In the genomic region with DNA sequence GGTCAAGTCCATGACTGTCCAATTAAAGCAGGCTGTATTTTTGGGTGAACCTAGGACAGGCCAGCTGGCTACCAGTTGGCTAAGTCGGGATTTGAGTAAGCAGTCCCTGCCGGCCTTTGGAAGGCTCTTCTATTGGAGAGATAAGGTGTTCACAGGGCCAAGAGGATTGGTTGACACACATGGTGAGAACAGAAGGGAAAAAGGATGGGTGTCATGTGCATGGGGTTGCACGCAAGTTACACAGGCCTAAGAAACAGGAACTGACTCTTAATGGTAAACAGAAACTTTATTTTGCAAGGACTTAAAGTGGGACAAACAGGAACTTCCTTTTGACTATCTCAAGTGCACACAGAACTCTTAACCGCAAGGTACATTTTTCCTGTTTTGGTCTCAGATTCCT, we compare ENCODE assay signal across 19 mouse cellular contexts. TPM values are rescaled to one million over a fixed set of nuclear protein-coding genes. Genes with fewer than 3 reads are reported as not detected.
DNase-seq lines count a peak whose midpoint lies in the region; ATAC-seq and TF ChIP-seq lines count a peak whose summit lies in the region.
"Had no signal": no experiment of that assay in that cellular context is flagged by ENCODE, and none has a peak within 500 bp of the region (broad histone marks: within the 10 kb centered on the region; RNA-seq: fewer than 3 reads in every experiment).

No protein-coding gene starts in this region.

- peak; percentile 73 for DNase-seq in 416B (ENCODE audit: low read depth)
- DNase-seq in B cell, adult 2 months: peak; percentile 51 to 58
- peak; percentile 32 for DNase-seq in induced T-regulatory cell, adult 2 months (ENCODE audit: low read depth)
- DNase-seq in left cerebral cortex, postnatal 36 days (ENCODE audit: low spot score in 2 of 2): no peak
- no peak for DNase-seq in right cerebral cortex, adult 18-20 months
- no peak for DNase-seq in stomach, postnatal 0 days (ENCODE audit: low spot score)
- DNase-seq: adrenal gland, adult 2 months; cerebellum, postnatal 10 days; lung, embryonic 14.5 days; retina, postnatal 1 day; thymus, adult 2 months had no signal

- WGBS in stomach, postnatal 0 days: 62% methylated on average over 4 of the region's 4 CpGs

- H3K9ac ChIP-seq in stomach, postnatal 0 days (ENCODE audit: low read length): no peak overlapping the region
- H3K9ac ChIP-seq: hindbrain, embryonic 15.5 days; lung, embryonic 14.5 days; midbrain, embryonic 13.5 days had no signal

- H3K27ac ChIP-seq in stomach, postnatal 0 days (replicated peaks): no peak overlapping the region
- H3K27ac ChIP-seq: hindbrain, embryonic 15.5 days; kidney, postnatal 0 days; midbrain, embryonic 13.5 days had no signal

- peak; percentile 43 for ATAC-seq in megakaryocyte progenitor cell, adult 5-6 weeks (replicated peaks; ENCODE audit: poor library complexity)
- ATAC-seq in stomach, postnatal 0 days (ENCODE audit: low FRiP score, low TSS enrichment): no peak
- ATAC-seq: midbrain, embryonic 13.5 days had no signal

- intact Hi-C loops in left cerebral cortex, postnatal 36 days (cut with DNase I): no loop called here

- no peak for TF ChIP-seq CTCF in stomach, postnatal 0 days (IDR thresholded peaks at IDR 0.05; ENCODE audit: low read depth)

- no peak for TF ChIP-seq EP300 in stomach, postnatal 0 days (optimal IDR thresholded peaks at IDR 0.05)

- H3K36me3 ChIP-seq in stomach, postnatal 0 days (ENCODE audit: control insufficient read depth, insufficient read depth, low read length): no peaks in the 10 kb centered on the region

- H3K27me3 ChIP-seq in stomach, postnatal 0 days (ENCODE audit: control insufficient read depth, insufficient read depth, low read length): no peaks in the 10 kb centered on the region
- H3K27me3 ChIP-seq: hindbrain, embryonic 15.5 days had no signal

- H3K4me3 ChIP-seq in stomach, postnatal 0 days (ENCODE audit: low read depth, low read length): no peak overlapping the region
- H3K4me3 ChIP-seq: hindbrain, embryonic 15.5 days; midbrain, embryonic 13.5 days had no signal

- H3K4me1 ChIP-seq in stomach, postnatal 0 days (replicated peaks; ENCODE audit: control insufficient read depth, insufficient read depth): no peaks in the 10 kb centered on the region

- no peaks in the 10 kb centered on the region for H3K9me3 ChIP-seq in stomach, postnatal 0 days (ENCODE audit: control insufficient read depth, low read length)
- H3K9me3 ChIP-seq: hindbrain, embryonic 15.5 days; midbrain, embryonic 13.5 days had no signal

- H3K4me2 ChIP-seq in stomach, postnatal 0 days (replicated peaks; ENCODE audit: low read depth): no peak overlapping the region
- H3K4me2 ChIP-seq: hindbrain, embryonic 15.5 days; lung, embryonic 14.5 days; midbrain, embryonic 13.5 days had no signal

RNA-seq across cellular contexts. Expression of a gene that starts 2.4 kb away (rescaled TPM):
- total RNA-seq in megakaryocyte progenitor cell, adult 5-6 weeks (2015): 4.7 and 5.1 TPM in 2 replicates
- 2.0 and 3.0 TPM in 2 replicates for total RNA-seq in megakaryocyte progenitor cell, adult 5-6 weeks (2017)
- total RNA-seq in left cerebral cortex, postnatal 36 days (2021): 1 to 10 TPM; 8.8 to 9.6 TPM
- polyA plus RNA-seq in stomach, postnatal 0 days (2015; fragmentation: Nextera tagmentation; extraction: Ambion mirVana): 1.4 and 1.6 TPM in 2 replicates

RNA-seq across cellular contexts. Expression of a gene that starts 12.6 kb away (rescaled TPM):
- total RNA-seq in megakaryocyte progenitor cell, adult 5-6 weeks (2015): 1.2 TPM in 1 of 2 replicates, not detected in the other
- not detected in 2 replicates for total RNA-seq in megakaryocyte progenitor cell, adult 5-6 weeks (2017)
- total RNA-seq in left cerebral cortex, postnatal 36 days (2021): 10 to 100 TPM; 15.5 to 17.5 TPM
- 0.34 and 0.35 TPM in 2 replicates for polyA plus RNA-seq in stomach, postnatal 0 days (2015; fragmentation: Nextera tagmentation; extraction: Ambion mirVana)
- total RNA-seq: adrenal gland, adult 2 months had no signal
- polyA plus RNA-seq: lung, embryonic 14.5 days; midbrain, embryonic 13.5 days had no signal

RNA-seq across cellular contexts. Expression of a gene that starts 14.6 kb away (rescaled TPM):
- total RNA-seq in megakaryocyte progenitor cell, adult 5-6 weeks (2015): not detected in 2 replicates
- not detected in 2 replicates for total RNA-seq in megakaryocyte progenitor cell, adult 5-6 weeks (2017)
- total RNA-seq in left cerebral cortex, postnatal 36 days (2021): 1 to 10 TPM; 1.5 to 1.6 TPM
- polyA plus RNA-seq in stomach, postnatal 0 days (2015; fragmentation: Nextera tagmentation; extraction: Ambion mirVana): 0.77 and 0.92 TPM in 2 replicates

RNA-seq across cellular contexts. Expression of a gene that starts 22.6 kb away (rescaled TPM):
- not detected in 2 replicates for total RNA-seq in megakaryocyte progenitor cell, adult 5-6 weeks (2015)
- not detected in 2 replicates for total RNA-seq in megakaryocyte progenitor cell, adult 5-6 weeks (2017)
- under 1 TPM; 0.15 to 0.36 TPM for total RNA-seq in left cerebral cortex, postnatal 36 days (2021)
- 0.19 and 0.23 TPM in 2 replicates for polyA plus RNA-seq in stomach, postnatal 0 days (2015; fragmentation: Nextera tagmentation; extraction: Ambion mirVana)
- polyA plus RNA-seq: embryonic facial prominence, embryonic 11.5 days; heart, postnatal 0 days; neural tube, embryonic 14.5 days had no signal

RNA-seq across cellular contexts. Expression of a gene that starts 22.7 kb away (rescaled TPM):
- total RNA-seq in megakaryocyte progenitor cell, adult 5-6 weeks (2015): not detected in 2 replicates
- not detected in 2 replicates for total RNA-seq in megakaryocyte progenitor cell, adult 5-6 weeks (2017)
- under 1 TPM; 0.57 to 0.66 TPM for total RNA-seq in left cerebral cortex, postnatal 36 days (2021)
- polyA plus RNA-seq in stomach, postnatal 0 days (2015; fragmentation: Nextera tagmentation; extraction: Ambion mirVana): 0.67 and 0.69 TPM in 2 replicates
- total RNA-seq: left cerebral cortex, postnatal 14 days had no signal
- polyA plus RNA-seq: embryonic facial prominence, embryonic 11.5 days; heart, postnatal 0 days; hindbrain, embryonic 15.5 days; lung, embryonic 14.5 days; midbrain, embryonic 13.5 days; thymus, adult 2 months had no signal

Comparison
In these comparisons a context has a peak if more than half of its experiments do, and no peak if none do; other contexts are left out.
1. DNase-seq: peak in 416B (single experiment), B cell, adult 2 months (2 of 2) and induced T-regulatory cell, adult 2 months (single experiment); none in left cerebral cortex, postnatal 36 days (0 of 2), right cerebral cortex, adult 18-20 months (single experiment) and stomach, postnatal 0 days (single experiment).
2. RNA of a gene that starts 12.6 kb away (total RNA-seq): 15.5 to 17.5 TPM in left cerebral cortex, postnatal 36 days; 1.2 TPM in megakaryocyte progenitor cell, adult 5-6 weeks; every median in the first group is over 4 times any median in the second.